Mouse (Mus musculus) olfactory bulb, adult 2 months (tissue): ENCODE measurements at regions not wholly inside any gene's neighbourhood (a gene's known extent, or its start where the extent isn't known, plus 50 kb on each side); places are given as distances from the start of the nearest gene placed in this dataset.

ENCODE experiments used
- H3K27ac ChIP-seq: fragments of 200-500 bp; 2 replicates; pipeline ENCODE4 v1.5.1; 2012; ENCODE audit warnings: low read depth, low read length; ENCODE audit not compliant: insufficient read depth
- H3K4me1 ChIP-seq: fragments of 200-500 bp; 2 replicates; pipeline ENCODE4 v1.6.1; 2012; ENCODE audit warnings: low read length; ENCODE audit not compliant: control insufficient read depth, insufficient read depth
- H3K4me3 ChIP-seq: fragments of 200-500 bp; 2 replicates; pipeline ENCODE4 v1.5.1; 2012; ENCODE audit warnings: mild to moderate bottlenecking, low read depth, low read length, moderate library complexity; ENCODE audit not compliant: insufficient read depth
- CTCF ChIP-seq: fragments of 200-500 bp; IDR thresholded peaks from 2 replicates; pipeline ENCODE4 v1.5.1; 2012; ENCODE audit warnings: low read depth, mild to moderate bottlenecking, low read length, moderate library complexity; ENCODE audit not compliant: insufficient read depth
- POLR2A ChIP-seq: fragments of 200-500 bp; IDR thresholded peaks from 2 replicates; pipeline ENCODE4 v1.6.1; 2012; ENCODE audit warnings: mild to moderate bottlenecking, low read depth, low read length, moderate library complexity; ENCODE audit not compliant: insufficient read depth
- WGBS: fragments of 180-500 bp; shearing (Covaris S2); methylation state at CpG from one replicate; pipeline ENCODE4 v1.1.7; 2018; 5-methylcytosine and 5-hydroxymethylcytosine counted together

DNA sequence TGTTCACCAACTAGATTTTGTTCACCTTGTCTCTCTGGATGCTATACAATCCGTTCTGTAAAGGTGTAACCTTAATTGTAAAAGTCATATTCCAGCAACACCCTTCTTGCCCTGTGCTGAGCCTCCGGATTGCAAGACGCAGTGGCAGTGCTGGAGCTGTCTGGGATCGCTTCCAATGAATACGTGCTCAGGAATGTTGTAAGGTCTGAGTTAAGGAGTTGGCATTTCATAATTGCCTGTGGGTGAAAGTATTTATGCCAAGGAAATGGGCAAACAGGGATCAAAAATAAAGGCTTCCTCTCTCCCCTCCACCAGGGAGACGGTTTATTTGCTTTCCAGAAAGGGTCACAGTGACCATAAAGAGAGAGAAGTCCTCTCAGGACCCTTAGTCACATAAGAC lies 93.3 kb downstream of the Apob start:
- Histone ChIP-seq H3K4me1 (no peaks in the 10 kb centered on the region), H3K27ac (no peak overlapping the region), H3K4me3 (no peak overlapping the region)
- no peak for TF ChIP-seq CTCF
- no peak for TF ChIP-seq POLR2A
- WGBS: 81% methylated on average over 6 of the region's 6 CpGs

DNA sequence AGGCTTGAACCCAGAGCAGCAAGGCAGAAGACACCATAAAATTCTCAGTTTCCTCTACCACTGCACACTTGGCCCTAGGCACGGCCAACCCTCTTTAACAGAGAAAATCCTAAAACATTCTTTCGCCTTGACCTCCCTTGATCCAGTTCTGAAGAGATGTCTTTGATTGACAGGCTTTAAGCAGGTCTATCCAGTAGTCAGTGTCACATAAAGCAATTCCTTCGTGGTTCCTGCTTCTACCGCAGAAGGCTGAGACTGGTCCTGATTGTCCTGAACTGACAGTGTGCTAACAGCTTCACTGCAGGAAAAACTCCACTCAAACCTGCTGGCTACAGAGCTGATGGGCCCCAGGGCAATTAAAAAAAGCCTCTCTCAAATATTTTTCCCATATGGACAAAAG lies 93.8 kb downstream of the Apob start:
- Histone ChIP-seq H3K4me3 (no peak overlapping the region), H3K4me1 (no peaks in the 10 kb centered on the region), H3K27ac (no peak overlapping the region)
- WGBS: 91% methylated on average over 4 of the region's 4 CpGs
- no peak for TF ChIP-seq CTCF
- TF ChIP-seq POLR2A: no peak

DNA sequence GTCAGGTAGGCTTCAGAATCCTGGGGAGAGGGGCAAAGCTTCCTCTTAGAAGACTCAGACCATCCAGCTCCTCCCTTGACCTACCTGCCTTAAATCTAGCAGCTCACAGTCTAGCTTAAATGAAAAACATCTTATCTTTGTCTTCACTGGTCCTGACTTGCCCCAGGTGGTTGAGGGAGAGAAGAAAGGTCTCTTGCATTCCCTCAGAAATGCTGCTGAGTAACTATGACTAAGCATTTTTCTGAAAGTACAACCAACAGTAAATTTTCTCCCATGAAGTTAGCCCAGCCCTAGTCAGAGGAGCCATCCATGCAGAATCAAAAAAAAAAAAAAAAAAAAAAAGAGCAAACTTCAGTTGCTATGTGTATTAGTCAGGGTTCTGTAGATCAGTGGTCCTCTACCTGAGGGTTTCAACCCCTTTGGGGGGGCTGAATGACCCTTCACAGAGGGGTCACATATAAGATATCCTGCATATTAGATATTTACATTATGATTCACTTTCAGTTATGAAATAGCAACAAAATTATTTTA lies 98.6 kb downstream of the Apob start:
- H3K4me1 ChIP-seq: no peaks in the 10 kb centered on the region
- no peak overlapping the region for H3K4me3 ChIP-seq
- no peak overlapping the region for H3K27ac ChIP-seq
- TF ChIP-seq CTCF (no peak), POLR2A (no peak)

DNA sequence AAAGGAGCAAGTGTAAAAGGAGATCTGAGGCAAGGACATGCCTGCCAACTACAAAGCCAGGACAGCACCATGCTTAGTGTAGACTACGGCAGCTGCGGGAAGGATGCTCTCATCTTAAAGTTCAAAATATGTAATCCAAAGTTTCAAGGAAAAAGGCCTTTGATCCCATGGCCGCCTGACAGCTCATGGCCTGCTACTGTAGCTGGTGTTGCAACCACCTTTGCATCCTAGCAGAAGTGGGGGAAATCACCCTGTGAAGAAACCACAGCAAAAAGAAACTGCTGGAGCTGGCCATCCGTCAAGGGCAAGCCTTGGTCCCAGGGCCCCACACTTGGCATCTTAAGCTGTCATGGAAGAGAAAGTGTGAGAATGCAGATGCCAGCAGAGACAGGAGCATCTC lies 99.9 kb downstream of the Apob start:
- WGBS: 93% methylated on average over 4 of the region's 4 CpGs
- Histone ChIP-seq H3K4me3 (no peak overlapping the region), H3K27ac (no peak overlapping the region), H3K4me1 (no peaks in the 10 kb centered on the region; the same call in 1 of the 2 replicates)
- TF ChIP-seq CTCF (no peak), POLR2A (no peak)

- no peak overlapping the region for H3K27ac ChIP-seq
- H3K4me1 ChIP-seq: no peaks in the 10 kb centered on the region; the same call in 1 of the 2 replicates
- 94% methylated on average over 3 of the region's 3 CpGs for WGBS
- no peak overlapping the region for H3K4me3 ChIP-seq
- no peak for TF ChIP-seq POLR2A
- TF ChIP-seq CTCF: no peak
Measured at GRCm38 (mm10) chr12:8078046-8078445, 100.6 kb downstream of the Apob start.

DNA sequence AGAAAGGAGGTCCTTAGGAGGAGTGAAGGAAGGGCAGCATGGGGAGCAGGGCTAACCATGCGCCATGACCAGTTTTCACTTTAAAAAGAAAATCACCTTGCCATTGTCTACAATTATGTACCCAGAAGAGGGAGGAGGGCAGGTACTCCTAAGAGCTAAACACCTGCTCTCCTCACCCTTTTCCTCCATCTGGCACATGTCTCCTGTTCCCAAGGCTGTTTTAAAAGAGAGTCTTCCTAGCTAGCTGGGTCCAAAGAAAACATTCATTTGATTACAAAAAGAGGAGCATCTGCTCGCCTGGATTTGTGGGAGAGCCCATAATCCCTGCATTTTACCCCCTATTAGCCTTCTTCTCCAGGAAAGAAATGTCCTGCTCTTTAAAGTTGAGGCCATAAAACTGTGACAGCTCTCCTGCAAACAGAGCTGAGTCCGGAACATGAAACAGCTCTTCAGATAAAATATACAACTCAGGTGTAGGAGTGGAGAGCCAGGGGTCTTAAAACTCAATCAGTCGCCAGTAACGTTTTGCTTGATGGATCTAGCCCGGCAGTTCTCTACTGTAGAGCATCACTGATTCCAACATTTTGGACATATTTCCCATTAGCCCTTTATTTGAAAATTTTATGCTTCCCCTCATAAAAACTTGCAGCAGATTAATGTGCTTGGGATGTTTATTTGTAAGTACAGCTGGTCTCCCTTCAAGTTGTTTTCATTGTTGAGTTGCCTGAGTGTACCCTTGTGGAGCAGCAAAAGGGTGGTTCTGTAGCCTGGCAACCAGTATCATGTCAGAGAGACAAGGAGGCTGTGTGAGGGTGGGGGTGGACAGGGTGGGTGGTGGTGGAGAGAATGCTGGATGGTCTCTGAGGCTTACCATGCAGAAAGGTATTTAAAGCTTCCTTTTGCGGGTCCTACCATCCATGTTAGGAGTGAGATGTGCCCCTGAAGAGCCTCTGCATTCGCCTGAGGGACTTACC lies 105.5 kb downstream of the Apob start:
- Histone ChIP-seq H3K4me3 (no peak overlapping the region), H3K27ac (no peak overlapping the region), H3K4me1 (no peaks in the 10 kb centered on the region; the same call in 1 of the 2 replicates)
- 67% methylated on average over 8 of the region's 8 CpGs for WGBS
- TF ChIP-seq CTCF (no peak), POLR2A (no peak)

DNA sequence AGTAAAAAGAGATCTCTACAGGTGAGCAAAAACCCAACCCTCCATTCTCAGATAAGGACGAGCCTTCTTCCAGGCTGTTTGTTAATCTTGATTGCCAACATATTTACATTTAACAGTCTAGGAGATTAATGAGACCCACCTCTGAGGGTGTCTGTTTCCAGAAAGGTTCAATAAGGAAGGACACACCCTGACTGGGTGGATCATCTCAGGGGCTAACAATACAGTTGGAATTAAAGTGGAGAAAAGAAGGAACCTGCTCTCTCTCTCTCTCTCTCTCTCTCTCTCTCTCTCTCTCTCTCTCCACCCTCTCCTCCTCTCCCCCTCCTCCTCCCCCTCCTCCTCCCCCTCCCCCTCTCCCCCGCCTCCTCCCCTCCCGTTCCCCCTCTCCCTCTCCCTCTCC lies 110.5 kb downstream of the Apob start:
- Histone ChIP-seq H3K27ac (no peak overlapping the region), H3K4me1 (peaks cover 2% of the 10 kb centered on the region; the same call in 1 of the 2 replicates), H3K4me3 (no peak overlapping the region)
- no peak for TF ChIP-seq POLR2A
- no peak for TF ChIP-seq CTCF
- WGBS: 74% methylated on average over 1 of the region's 3 CpGs

DNA sequence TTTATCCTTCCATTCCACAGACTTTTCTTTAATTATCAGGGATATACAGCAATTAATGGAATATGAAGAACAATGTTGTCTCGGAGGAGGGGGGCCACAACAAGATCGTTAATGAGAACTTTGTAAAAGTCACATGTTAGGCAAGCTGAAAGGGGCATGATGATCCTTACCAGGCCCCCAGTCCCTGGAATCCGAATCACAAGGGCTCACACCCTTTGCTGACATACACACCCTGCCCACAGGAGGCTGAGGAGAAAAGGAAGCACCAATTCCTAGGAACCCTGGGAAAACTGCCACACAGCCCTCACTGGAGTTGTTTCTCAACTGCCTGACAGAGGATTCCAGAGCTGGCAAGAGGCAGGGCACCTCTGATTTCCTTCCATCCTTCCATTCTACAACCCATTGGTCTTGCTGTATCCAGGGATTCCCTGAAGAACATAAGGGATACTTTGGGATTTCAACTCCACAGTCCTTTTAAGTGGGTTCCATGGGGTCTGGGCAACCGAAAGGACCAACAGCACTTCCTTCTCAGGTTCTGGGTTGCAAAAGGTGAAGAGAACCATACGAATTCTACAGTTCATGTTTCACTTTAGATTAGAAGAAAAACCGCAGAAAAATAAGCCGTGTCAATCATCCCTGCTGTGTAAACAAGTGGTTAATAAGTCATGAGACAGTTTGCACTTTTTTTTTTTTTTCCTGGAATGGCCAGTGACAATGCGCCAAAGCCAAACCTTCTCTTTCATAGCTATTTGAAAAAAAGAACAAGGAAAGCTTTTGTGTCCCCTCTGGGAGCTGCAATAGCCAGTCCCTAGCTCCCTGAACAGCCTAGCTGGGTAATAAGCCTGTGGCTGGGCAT lies 112.2 kb downstream of the Apob start:
- TF ChIP-seq CTCF (no peak), POLR2A (no peak)
- no peak overlapping the region for H3K4me3 ChIP-seq
- H3K27ac ChIP-seq: no peak overlapping the region
- peaks cover 2% of the 10 kb centered on the region; the same call in 1 of the 2 replicates for H3K4me1 ChIP-seq
- WGBS: 52% methylated on average over 8 of the region's 8 CpGs
